Mouse (Mus musculus) liver, adult (tissue): Measurements from ENCODE around the gene Fhdc1.

Experiments
- GATA4 ChIP-seq: IDR thresholded peaks from 2 replicates; pipeline ENCODE4 v1.6.1; 2014; ENCODE audit warnings: mild to moderate bottlenecking, low read length; ENCODE audit not compliant: insufficient replicate concordance

Fhdc1 gene

GRCm38 (mm10) chr3:84480006-84480897, at the start of gene Fhdc1:
Gene Fhdc1 (minus strand): TSS chr3:84480429.
- no peak for TF ChIP-seq GATA4

DNA sequence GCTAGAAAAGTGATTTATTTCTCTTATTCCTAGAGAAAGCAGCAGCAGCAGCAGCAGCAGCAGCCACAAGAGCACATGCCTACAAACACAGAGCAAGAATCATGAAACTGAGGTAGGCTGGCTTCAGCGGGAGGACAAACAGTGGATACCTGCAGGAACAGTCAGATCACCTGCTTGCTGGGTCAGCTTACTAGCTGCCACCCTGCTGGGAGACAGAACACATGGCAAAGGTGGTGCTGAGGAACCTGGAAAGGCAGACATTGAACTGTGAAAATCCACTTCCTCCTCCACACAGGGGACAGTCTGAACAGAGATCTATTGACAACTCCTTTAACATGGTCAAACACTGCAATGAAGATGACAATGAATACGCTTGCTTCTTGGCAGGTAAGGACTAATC, 48.8 kb upstream of the Fhdc1 start:
- no peak for TF ChIP-seq GATA4

GRCm38 (mm10) chr3:84524952-84525351, 44.7 kb upstream of the Fhdc1 start:
- no peak for TF ChIP-seq GATA4

- no peak for TF ChIP-seq GATA4
These were observed 35.9 kb upstream of the Fhdc1 start for GRCm38 (mm10) chr3:84516163-84516562.

- TF ChIP-seq GATA4: no peak
These were observed 32.7 kb upstream of the Fhdc1 start for GRCm38 (mm10) chr3:84512774-84513515.

- no peak for TF ChIP-seq GATA4
These were observed 25.0 kb upstream of the Fhdc1 start for GRCm38 (mm10) chr3:84505193-84505592.

GRCm38 (mm10) chr3:84504291-84504690, 24.1 kb upstream of the Fhdc1 start:
- no peak for TF ChIP-seq GATA4

DNA sequence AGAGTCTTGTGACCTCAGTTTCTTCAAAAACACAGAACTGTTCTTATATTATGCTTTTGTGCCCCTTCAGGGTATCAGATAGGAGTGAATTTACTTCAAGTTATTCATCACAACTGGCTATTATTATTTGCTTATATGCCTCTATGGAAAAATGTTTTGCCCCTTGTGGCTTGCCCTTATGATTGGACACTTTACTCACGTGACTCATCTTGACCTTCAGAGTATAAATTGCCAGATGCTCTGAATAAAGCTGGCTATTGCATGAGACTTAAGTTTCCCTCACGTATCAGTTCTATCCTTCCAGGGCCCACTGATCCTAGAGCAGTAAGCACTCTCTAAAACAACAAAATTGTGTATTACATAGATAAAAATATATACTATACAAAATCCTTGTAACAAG, 21.9 kb upstream of the Fhdc1 start:
- TF ChIP-seq GATA4: no peak

GRCm38 (mm10) chr3:84500491-84500890, 20.3 kb upstream of the Fhdc1 start:
- no peak for TF ChIP-seq GATA4

DNA sequence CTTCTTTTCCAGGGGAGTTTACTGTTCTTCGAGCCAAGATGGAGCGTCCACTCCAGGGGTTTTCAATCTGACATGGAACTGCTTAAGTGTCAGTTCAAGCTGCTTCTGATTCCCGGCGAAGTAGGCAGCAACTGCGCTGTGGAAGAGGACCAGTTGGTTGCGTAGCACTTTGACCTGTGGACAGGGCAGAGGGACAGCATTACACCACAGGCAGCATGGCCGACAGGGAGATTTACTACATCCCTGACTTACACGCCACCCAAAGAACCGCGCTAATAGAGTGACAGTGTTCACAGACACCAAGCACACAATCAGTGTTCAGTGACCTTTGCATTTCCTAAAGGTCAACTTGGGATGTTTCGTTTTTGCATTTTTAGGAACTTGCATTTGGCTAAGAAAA, 17.5 kb upstream of the Fhdc1 start:
- no peak for TF ChIP-seq GATA4

- TF ChIP-seq GATA4: no peak
These were observed 12.4 kb upstream of the Fhdc1 start for GRCm38 (mm10) chr3:84492657-84493056.

DNA sequence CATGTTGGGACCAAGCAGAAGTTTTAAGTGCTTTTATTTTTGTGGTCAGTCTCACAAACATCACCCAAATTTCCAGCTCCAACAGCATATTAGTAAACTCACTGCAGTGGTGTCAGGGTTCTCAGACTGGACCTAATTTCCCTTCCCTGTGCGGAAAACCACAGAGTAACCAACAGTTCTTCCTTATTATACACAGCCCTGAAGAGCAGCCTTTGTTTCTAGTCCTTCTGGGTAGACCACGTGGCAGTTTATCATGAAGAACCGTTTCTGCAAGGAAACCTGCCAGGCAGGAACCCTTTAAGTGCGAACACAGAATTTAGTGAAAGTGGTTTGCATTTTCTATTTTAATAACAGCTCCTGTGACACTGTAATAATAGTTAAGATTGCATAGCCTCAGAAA, 11.9 kb upstream of the Fhdc1 start:
- no peak for TF ChIP-seq GATA4

DNA sequence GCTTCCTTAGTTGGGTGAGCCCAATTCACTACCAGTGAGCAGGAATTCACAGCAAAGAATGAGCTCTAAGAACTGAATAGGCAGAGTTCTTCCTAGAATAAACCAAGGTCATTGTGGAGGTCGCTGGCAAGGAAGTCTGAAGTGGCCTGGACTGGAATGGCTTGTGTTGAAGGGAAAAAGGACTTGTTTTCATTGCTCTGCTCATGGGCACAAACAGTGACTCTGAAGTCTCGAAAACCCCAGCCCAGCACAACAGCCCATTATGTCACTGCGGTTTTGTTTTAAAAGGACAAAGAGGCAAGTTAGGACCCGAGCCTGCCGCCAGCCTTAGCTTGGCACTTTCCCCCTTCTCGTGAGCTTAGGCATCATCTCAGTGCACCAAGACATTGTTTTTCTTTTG, 8.5 kb upstream of the Fhdc1 start:
- no peak for TF ChIP-seq GATA4

DNA sequence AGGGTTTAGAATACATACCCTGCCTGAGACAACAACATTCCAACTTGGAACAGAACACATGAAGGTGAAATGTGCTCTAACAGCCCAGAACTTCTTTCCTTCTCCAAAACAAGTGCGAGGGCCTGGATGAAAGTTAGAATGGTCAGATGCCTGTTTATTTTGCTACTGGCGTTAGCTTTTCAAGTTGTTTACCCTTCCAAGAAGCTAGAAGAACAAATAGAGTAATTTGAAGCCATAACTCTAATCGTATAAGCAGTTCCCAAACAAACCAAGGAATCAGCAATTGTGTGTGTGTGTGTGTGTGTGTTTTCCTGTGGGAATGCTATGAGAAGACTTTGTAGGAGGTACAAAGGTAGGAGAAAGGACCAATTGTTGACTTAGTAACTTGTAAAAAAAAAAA, 4.7 kb upstream of the Fhdc1 start:
- no peak for TF ChIP-seq GATA4

DNA sequence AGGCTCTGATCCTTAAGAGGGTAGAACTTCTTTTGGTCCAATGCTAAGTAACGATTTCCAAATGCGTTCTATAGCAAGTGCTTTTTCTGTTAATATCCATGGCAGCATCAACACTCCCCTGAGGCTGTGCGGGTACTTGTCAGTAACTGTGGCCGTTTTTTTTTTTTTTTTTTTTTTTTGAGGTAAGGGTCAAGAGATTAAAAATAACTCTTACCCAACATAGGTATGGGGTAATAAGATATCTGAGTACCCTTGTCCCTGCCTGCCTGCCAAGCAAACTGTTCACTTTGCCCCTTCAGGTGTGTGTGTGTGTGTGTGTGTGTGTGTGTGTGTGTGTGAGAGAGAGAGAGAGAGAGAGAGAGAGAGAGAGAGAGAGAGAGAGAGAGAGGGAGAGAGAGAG, 4.1 kb upstream of the Fhdc1 start:
- TF ChIP-seq GATA4: no peak

- no peak for TF ChIP-seq GATA4
These were observed 1.9 kb upstream of the Fhdc1 start for GRCm38 (mm10) chr3:84482121-84482520.

GRCm38 (mm10) chr3:84481104-84481503, 875 bp upstream of the Fhdc1 start:
- TF ChIP-seq GATA4: no peak
